Mouse (Mus musculus) small intestine, adult 2 months (tissue): ENCODE measurements around the gene Hdgfl2. TPM values are rescaled to one million over a fixed set of nuclear protein-coding genes. Genes with fewer than 3 reads are reported as not detected.

Experiments
- H3K27ac ChIP-seq: fragments of 200-500 bp; 2 replicates; pipeline ENCODE4 v1.5.1; 2012; ENCODE audit warnings: low read depth, low read length, control low read depth, inconsistent platforms; ENCODE audit not compliant: insufficient read depth
- H3K27me3 ChIP-seq: fragments of 200-500 bp; 2 replicates; pipeline ENCODE4 v1.6.1; 2012; ENCODE audit warnings: mild to moderate bottlenecking, moderate library complexity, low read length, inconsistent platforms; ENCODE audit not compliant: control insufficient read depth, insufficient read depth
- H3K36me3 ChIP-seq: fragments of 200-500 bp; 2 replicates; pipeline ENCODE4 v1.6.1; 2012; ENCODE audit warnings: mild to moderate bottlenecking, low read length, control low read depth, inconsistent platforms; ENCODE audit not compliant: control insufficient read depth, insufficient read depth
- H3K4me1 ChIP-seq: fragments of 200-500 bp; 2 replicates; pipeline ENCODE4 v1.6.1; 2012; ENCODE audit warnings: low read length, inconsistent platforms, mixed read lengths; ENCODE audit not compliant: control insufficient read depth, insufficient read depth, insufficient read length
- H3K4me3 ChIP-seq: fragments of 200-500 bp; 2 replicates; pipeline ENCODE4 v1.5.1; 2012; ENCODE audit warnings: low read depth, mild to moderate bottlenecking, control low read depth, inconsistent platforms, low read length, moderate library complexity
- CTCF ChIP-seq: fragments of 200-500 bp; IDR thresholded peaks from 2 replicates; pipeline ENCODE4 v1.5.1; 2012; ENCODE audit warnings: low read depth, mild to moderate bottlenecking, control low read depth, inconsistent platforms, low read length, moderate library complexity, mixed read lengths; ENCODE audit not compliant: insufficient replicate concordance, insufficient read length; ENCODE audit errors: extremely low read depth
- POLR2A ChIP-seq: fragments of 200-500 bp; IDR thresholded peaks from 2 replicates; pipeline ENCODE4 v1.6.1; 2012; ENCODE audit warnings: low read depth, mild to moderate bottlenecking, control low read depth, inconsistent platforms, low read length, moderate library complexity
- WGBS: fragments of 180-500 bp; shearing (Covaris S2); methylation state at CpG from one replicate; pipeline ENCODE4 v1.1.7; 2018; 5-methylcytosine and 5-hydroxymethylcytosine counted together
- polyA plus RNA-seq: library from polyadenylated mRNA; depleted of rRNA; stranded (reverse); fragments of >200 nt; gene quantifications from 2 replicates; pipeline ENCODE4 v1.2.3, GENCODE M21; 2012

Gene Hdgfl2
- polyA plus RNA-seq, 1 experiment, result 23.1 TPM

GRCm38 (mm10) chr17:56034726-56035100, 44.7 kb upstream of the Hdgfl2 start:
- Histone ChIP-seq H3K27ac (peak overlapping the region; percentile 57), H3K4me3 (peak overlapping the region; percentile 34)
- TF ChIP-seq POLR2A, result no peak
- no peak for TF ChIP-seq CTCF

GRCm38 (mm10) chr17:56035216-56035615, 44.2 kb upstream of the Hdgfl2 start:
- H3K27me3 ChIP-seq, result no peaks in the 10 kb centered on the region
- H3K4me3 ChIP-seq, result peak overlapping the region; percentile 34
- TF ChIP-seq CTCF, result no peak
- TF ChIP-seq POLR2A, result no peak
- WGBS, result 62% methylated on average over 4 of the region's 4 CpGs
- H3K27ac ChIP-seq, result peak overlapping the region; percentile 57; the same call in 1 of the 2 replicates
- H3K4me1 ChIP-seq, result peaks cover 27% of the 10 kb centered on the region
- peaks cover 10% of the 10 kb centered on the region for H3K36me3 ChIP-seq

More at GRCm38 (mm10) chr17:56034726-56035100, 44.7 kb upstream of the Hdgfl2 start:
- WGBS, result 73% methylated on average over 6 of the region's 6 CpGs
- peaks cover 27% of the 10 kb centered on the region for H3K4me1 ChIP-seq
- peaks cover 10% of the 10 kb centered on the region for H3K36me3 ChIP-seq
- H3K27me3 ChIP-seq, result no peaks in the 10 kb centered on the region

GRCm38 (mm10) chr17:56036176-56036900, 43.1 kb upstream of the Hdgfl2 start, which contains the start of gene Sh3gl1:
Gene Sh3gl1 (minus strand): TSS chr17:56036635.
- peak within 1 kb of the TSS; percentile 98 for H3K4me3 ChIP-seq
- H3K36me3 ChIP-seq, result peaks cover 10% of the 10 kb centered on the region
- under 1% methylated on average over 74 of the region's 74 CpGs for WGBS
- no peaks in the 10 kb centered on the region for H3K27me3 ChIP-seq
- peak within 1 kb of the TSS; percentile 92 for H3K27ac ChIP-seq
- TF ChIP-seq POLR2A (peak; percentile 89), CTCF (peak; percentile 96)
- peaks cover 27% of the 10 kb centered on the region for H3K4me1 ChIP-seq

- H3K4me3 ChIP-seq, result peak overlapping the region; percentile 45
- no peak overlapping the region for H3K27ac ChIP-seq
- WGBS, result 34% methylated on average over 13 of the region's 13 CpGs
Measured at GRCm38 (mm10) chr17:56036901-56037287, 42.5 kb upstream of the Hdgfl2 start.

GRCm38 (mm10) chr17:56038583-56039261, 40.7 kb upstream of the Hdgfl2 start:
- peaks cover 10% of the 10 kb centered on the region for H3K36me3 ChIP-seq
- H3K27ac ChIP-seq, result no peak overlapping the region
- peaks cover 12% of the 10 kb centered on the region; the same call in 1 of the 2 replicates for H3K4me1 ChIP-seq
- no peak overlapping the region for H3K4me3 ChIP-seq
- TF ChIP-seq CTCF, result no peak
- no peak for TF ChIP-seq POLR2A
- no peaks in the 10 kb centered on the region for H3K27me3 ChIP-seq
- WGBS, result 81% methylated on average over 8 of the region's 8 CpGs

More at GRCm38 (mm10) chr17:56036901-56037287, 42.5 kb upstream of the Hdgfl2 start:
- H3K27me3 ChIP-seq, result no peaks in the 10 kb centered on the region
- H3K36me3 ChIP-seq, result peaks cover 10% of the 10 kb centered on the region
- TF ChIP-seq CTCF, result no peak
- no peak for TF ChIP-seq POLR2A
- peaks cover 25% of the 10 kb centered on the region for H3K4me1 ChIP-seq

- Histone ChIP-seq H3K36me3 (peaks cover 5% of the 10 kb centered on the region; the same call in 1 of the 2 replicates), H3K27ac (no peak overlapping the region), H3K4me3 (no peak overlapping the region), H3K4me1 (peaks cover 7% of the 10 kb centered on the region; the same call in 1 of the 2 replicates), H3K27me3 (no peaks in the 10 kb centered on the region)
- 62% methylated on average over 4 of the region's 4 CpGs for WGBS
- TF ChIP-seq CTCF (no peak), POLR2A (no peak)
Measured at GRCm38 (mm10) chr17:56039345-56039744, 40.1 kb upstream of the Hdgfl2 start.

- H3K36me3 ChIP-seq, result peaks cover 2% of the 10 kb centered on the region; the same call in 1 of the 2 replicates
- TF ChIP-seq POLR2A (peak; percentile 39; the same call in 1 of the 2 replicates), CTCF (no peak)
- peak within 1 kb of the TSS; percentile 80 for H3K4me3 ChIP-seq
- WGBS, result under 1% methylated on average over 68 of the region's 68 CpGs
- no peak within 1 kb of the TSS; the same call in 1 of the 2 replicates for H3K27ac ChIP-seq
- no peaks in the 10 kb centered on the region for H3K27me3 ChIP-seq
- H3K4me1 ChIP-seq, result peaks cover 2% of the 10 kb centered on the region; the same call in 1 of the 2 replicates
Measured at GRCm38 (mm10) chr17:56040030-56040856, 39.2 kb upstream of the Hdgfl2 start, which contains the start of gene Chaf1a. Gene Chaf1a (plus strand): TSS chr17:56040439.
